Mouse (Mus musculus) urinary bladder, postnatal 25 days (tissue): ENCODE results near the gene Rapgef6.
"Not testable (repeated sequence)": the region's sequence is repeated elsewhere in the genome, so short reads cannot be mapped to it uniquely, and the experiment has no call there.

ENCODE experiments used
- DNase-seq: peaks from one replicate; pipeline ENCODE4 v3.0.0; 2022; ENCODE audit warnings: low spot score

The Rapgef6 gene

DNA sequence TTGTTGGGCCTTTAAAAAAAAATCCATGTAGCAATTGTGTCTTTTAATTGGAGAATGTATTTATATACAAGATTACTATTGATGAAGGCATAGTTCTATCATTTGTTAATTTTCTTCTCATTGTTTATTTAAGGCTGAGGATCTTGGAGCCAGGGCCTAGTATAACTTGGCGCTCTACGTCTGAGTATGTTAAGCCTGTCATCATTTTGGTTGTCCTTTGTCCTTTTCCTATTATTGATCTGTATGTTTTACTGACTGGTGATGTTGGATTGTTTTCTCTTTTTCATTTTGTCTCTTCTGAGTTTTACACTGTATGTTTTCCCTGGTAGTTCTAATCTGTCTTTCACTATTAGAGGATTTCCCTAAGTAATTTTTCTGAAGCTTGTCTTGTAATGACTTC lies 52.1 kb downstream of the Rapgef6 start:
- no peak for DNase-seq

DNA sequence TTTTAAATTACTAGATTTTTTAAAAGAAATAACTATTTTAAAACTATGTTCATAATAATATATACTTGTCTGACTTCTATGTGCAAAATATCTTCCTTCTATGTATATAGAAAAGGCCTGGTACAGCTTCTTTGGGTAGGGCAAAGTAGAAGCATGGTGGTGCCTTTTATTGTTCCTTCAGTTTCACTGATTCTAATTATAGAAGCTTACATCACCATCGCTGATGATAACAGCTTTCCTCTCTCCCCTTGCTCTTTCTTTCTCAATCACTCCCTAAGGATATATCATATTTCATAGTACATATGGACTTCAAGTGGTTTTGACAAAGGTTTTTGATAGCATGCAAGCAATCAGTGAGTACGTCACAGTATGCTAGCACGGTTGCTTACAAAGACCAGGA lies 69.9 kb downstream of the Rapgef6 start:
- DNase-seq: no peak

DNA sequence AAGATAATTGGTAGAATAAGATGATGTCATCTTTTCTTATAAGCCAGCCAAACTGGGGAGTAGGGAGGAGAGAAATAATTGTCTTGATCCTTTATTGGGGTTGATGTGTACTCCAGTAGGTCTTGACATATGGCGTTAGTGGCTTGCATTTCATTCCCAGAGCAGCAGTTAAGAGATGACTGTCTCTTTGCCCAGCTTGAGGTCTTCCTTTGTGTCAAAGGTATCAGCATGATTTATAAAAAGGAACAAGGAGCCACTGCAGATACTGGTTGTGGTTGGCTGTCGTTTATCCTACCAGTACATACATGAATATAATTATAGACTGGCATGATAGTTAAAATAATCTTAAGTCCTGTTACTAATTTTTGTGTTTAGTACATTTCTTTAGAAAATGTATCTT lies 71.4 kb downstream of the Rapgef6 start:
- no peak for DNase-seq

DNA sequence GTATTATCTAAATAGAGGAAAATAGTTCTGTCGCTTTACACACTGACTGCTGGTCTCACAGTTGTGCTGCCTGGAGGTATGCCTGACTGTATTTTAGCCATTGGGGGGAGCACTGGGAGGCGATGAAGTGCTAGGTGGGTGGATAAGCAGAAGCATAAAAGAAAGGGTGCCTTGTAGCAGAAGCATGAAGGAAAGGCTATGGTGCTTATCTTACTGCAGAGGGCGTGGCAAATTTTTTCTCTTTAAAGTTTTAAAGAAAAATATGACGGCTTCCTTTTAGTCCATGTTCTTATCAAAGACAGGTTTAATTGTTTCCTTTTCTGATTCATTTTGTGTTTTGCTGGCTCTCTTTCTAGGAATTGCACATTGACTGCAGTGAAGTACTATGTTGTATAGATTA lies 72.4 kb downstream of the Rapgef6 start:
- no peak for DNase-seq

DNA sequence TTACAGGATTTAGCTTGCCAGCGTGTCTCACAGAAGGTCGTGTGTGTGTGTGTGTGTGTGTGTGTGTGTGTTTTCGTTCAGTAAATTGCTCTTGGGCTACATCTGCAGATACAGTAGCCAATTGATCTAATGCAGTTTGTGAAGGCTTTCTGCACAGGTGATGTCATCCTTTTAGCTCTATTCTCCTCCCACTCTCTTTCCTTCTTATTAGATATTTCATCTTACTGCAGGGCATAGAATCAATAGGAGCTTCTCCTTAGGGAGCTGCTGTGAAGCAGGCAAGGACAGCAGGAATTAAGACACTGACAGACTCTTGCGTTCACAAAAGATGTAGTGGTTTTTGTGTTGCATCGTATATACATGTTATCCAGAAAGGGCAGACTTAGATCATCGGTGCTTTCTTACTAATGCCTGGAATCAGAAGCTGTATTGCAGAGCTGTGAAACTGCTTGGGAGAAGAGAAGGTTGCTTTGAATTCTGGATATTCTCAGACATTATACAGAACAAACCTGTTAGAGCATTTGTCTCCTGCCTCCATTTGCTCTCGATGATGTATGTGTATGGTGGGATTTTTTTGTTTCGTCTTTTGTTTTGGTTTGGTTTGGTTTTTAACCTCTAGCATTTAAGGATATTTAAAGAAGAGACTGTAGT lies 73.4 kb downstream of the Rapgef6 start:
- no peak for DNase-seq

DNA sequence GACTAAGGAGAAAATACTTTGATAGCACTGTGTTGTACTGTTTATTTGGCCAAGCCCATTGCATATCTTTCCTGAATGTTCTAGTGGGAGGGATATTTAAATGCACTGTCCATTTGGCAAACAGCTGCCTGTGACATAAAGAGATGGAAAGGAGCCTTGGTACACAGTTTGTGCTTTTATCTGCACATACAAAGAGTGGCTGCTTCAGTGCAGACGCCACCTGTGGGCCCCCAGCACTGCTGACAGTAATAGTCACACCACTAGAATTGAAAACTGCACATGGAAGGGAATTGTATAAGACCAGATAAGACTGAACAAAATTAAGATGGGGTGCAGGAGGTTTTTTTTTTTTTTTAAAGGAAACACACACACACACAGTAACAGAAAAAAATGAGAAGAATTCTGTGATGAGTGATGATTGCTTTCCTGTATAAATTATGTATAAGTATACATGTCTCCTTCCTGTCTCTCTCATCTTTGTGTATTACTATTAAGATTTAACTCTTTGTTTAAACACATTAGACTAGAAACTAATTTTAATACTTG lies 75.3 kb downstream of the Rapgef6 start:
- no peak for DNase-seq

DNA sequence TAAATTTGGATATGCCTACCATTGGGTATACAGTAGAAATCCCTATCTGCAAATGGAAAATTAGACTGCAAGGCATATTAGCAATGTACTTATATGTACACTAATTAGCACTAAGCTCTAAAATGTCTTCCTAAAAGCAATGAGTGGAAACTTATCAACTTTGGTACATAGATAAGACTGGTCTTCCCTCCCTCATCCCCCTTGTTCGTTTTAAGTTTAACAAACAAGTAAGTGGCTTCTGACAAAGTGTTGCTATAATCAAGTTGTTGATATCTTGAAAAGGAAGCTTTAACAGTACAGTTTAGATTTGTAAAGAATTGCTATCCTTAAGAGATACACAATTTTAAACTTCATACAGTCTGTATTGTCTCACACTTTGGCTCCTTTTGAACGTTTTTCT lies 78.5 kb downstream of the Rapgef6 start:
- DNase-seq: no peak

DNA sequence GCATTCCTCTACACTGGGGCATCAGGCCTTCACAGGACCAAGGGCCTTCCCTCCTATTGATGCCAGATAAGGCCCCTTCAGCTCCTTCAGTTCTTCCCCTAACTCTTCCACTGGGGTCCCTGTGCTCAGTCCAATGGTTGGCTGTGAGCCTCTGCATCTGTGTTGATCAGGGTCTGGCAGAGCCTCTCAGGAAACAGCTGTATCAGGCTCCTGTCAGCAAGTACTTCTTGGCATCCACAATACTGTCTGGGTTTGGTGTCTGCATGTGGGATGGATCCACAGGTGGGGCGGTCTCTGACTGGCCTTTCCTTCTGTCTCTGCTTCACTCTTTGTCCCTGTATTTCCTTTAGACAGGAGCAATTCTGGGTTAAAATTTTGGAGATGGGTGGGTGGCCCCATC lies 80.1 kb downstream of the Rapgef6 start:
- not testable (repeated sequence) for DNase-seq

DNA sequence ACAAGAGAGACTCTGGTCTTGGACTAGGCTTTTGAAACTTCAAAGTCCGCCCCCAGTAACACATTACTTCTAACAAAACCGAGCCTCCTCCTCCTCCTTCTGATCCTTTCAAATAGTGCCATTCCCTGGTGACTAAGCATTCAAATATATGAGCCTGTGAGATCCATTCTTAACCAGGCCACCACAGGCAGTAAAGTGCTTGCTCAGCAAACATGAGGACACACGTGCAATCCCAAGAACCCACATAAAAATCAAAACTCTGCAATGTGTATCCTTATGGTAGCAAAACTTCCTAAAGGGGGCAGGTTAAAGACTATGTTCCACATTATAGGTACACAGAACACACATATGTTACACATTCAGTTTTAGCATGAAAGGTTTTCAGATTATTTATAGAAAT lies 81.8 kb downstream of the Rapgef6 start:
- no peak for DNase-seq

DNA sequence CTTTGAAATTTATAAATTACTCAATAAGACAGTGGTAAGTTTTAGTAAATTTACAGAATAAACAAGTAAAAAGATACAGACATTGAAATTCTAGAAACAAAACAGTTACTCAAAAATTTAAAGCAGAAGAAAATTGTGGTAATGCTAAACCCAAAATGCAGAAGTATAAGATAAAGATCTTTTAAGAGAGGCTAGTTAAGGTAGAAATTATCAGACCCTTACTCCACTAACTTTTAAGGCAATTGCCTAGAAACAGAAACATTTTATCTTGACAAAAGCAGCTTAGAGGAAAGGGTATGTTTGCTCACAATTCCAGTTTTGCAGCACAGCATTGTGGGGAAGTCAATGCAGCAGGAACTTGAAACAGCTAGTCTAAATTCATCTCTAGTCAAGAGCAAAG lies 91.0 kb downstream of the Rapgef6 start:
- DNase-seq: no peak

DNA sequence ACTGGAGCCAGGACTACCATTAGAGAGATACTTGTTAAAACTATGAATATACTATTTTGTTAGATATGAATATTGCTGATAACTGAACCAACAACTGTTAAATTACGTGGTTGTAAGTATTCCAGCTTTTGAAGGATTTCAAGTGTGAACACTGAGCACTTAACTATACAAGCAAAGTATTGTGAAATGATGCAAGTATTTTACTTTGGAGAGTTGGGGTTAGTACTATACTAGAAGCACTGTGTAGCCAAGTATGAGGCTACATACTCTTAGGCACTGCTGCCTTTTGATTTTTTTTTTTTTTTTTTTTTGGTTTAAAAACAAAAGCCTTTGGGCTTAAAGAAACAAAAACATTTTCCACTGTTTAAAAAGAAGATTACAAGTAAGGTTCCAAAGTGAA lies 91.9 kb downstream of the Rapgef6 start:
- no peak for DNase-seq

DNA sequence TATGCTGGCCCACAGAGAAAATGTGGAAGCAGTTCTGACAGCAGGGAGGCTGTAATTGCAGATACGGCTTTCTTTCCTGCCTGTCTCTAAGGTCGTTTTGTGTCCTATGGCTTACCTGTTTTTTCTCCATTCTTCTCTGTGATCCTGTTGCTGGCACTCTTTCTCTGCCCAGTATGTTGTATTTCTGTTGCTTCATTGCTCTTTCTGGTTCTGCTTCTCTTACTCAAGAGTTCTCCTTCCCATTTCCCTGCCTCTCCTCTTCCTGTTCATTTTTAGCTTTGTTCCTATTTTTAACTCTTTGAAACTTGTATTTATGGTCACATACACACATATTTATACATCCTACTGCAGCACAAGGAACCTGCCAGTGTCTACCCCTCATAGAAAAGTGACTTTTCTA lies 96.2 kb downstream of the Rapgef6 start:
- DNase-seq: no peak

DNA sequence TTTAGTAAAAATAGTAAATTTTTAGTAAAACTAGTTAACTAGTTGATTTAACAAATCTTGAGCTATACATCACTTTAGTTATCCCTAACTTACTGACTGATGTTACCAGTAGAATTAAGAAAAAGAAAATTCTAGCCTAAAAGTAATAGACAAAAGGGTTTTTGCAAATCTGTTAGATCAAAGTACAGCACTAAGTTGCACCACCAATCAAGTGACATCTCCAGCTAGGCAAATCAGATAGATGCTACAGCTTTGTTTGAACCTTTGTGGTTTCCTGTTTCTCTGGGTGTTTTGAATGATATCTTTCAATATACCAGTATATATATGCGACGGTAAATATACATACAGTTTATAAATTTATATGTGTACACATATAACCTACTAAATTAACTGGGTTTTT lies 99.1 kb downstream of the Rapgef6 start:
- DNase-seq: no peak

DNA sequence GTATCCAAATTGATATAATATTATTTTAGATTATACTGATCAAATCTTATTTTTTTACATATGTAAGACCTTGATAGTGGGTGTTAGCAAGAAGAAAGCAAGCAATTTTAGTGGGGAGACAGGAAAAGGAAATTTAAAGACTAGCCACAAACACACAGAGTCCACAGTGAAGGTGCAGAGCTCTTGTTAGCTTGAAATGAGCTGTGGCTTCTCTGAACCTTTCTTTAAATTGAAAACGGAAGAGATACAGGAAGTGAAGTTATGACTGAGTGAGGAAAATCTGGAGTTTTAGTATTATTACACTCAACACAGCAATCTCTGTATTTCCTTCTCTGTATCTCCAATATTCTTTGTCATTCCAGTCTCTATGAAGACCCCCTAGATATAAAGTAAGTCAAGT lies 104.3 kb downstream of the Rapgef6 start:
- DNase-seq: no peak

DNA sequence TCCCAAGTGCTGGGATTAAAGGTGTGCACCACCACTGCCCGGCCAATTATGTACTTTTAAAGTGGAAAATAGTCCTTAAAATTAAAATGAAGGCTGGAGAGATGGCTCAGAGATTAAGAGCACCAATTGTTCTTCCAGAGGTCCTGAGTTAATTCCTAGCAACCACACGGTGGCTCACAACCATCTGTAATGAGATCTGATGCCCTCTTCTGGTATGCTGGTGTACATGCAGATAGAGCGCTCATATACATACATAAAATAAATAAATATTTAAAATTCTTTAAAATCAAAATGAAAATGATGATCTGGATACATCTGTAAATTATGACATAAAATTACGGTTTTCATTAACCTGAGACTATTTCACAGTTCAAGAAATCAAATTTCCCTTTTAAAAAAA lies 123.8 kb downstream of the Rapgef6 start:
- DNase-seq: no peak

DNA sequence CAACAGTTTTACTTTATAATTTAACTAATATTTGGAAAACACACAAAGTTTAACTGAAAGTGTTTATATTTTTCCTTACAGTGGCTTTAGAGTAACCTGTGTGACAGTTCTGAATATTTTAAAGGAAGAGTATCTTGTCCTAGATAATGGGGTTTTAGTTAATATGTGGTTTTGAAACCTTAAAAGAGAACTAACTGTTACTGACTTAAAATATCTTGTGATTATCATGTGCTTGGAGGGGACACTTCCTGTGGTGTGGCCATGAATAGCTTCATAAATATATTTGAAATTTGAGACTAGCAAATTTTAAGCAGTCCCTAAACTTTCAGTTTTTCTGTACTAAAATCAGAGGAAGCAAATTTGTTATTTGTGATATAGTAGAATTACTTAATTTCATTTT lies 125.9 kb downstream of the Rapgef6 start:
- no peak for DNase-seq

DNA sequence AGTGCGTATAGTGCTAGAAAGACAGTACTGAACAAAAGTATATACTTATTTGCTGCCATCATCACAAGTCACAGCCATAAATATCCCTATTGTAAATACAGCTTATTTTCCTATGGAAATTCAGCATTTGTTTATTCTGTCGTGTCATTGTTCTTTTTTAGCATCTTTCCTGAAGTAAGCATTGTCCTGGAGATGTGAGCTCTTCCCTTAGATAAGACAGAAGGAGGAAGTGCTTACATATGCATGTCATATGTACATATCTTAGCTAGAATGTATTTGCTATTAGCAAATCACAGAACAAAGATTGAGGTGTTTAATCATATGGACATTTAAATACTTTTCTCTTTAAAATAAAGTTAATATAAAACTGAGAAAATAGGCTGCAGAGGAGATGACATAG lies 132.8 kb downstream of the Rapgef6 start:
- no peak for DNase-seq

DNA sequence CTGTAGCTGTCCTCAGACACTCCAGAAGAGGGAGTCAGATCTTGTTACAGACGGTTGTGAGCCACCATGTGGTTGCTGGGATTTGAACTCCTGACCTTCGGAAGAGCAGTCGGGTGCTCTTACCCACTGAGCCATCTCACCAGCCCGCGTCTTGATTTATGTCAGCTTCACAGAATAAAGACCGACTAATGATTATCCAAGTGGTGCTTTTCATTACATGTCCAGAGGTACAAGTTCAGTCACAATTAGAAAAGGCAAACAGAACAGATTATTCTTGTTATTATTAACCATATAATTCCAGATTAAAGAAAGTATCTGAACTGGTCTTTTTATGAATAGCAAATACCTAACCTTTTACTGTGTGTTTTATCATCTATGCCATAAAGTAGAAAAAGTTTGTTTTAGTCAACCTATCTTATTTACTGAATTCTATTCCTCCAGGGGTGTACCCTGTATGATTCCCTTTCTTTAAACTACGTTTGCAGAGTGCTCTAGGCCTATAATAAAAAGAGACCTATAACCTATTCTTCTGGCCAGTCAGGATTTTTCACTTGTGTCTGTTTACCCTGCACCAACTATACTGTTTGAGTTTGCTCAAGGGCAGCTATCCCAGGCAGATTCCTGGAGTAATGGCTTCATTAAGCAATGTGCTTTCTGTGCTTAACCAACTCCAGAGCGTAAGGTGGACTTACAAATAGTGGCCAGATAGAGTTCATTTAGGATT lies 151.1 kb downstream of the Rapgef6 start:
- no peak for DNase-seq

DNA sequence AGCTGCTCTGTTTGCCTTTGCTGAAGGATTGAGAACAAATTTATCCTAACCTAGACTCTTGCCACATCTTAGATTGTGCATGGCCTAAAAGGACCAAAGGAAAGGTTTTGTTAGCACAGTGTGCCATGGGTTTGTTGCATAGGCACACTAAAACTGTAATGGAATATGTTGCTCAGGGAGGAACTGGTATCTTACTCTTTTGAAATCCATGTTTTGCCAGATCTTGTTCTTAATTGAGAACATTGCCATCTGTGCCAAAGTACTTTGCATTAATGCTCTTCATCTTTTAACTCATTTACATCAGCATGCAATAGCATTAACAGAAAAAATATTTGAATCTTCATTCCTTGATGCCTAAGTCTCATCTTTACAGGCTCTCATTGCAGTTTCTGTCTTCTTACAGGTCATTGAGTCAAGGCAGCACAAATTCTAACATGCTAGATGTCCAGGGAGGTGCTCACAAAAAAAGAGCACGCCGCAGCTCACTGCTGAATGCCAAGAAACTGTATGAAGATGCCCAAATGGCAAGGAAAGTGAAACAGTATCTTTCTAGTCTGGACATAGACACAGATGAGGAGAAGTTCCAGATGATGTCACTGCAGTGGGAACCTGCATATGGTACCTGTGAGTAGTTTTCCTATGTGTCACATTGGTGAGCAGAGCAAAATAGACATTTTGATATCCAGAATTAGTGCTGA lies 153.3 kb downstream of the Rapgef6 start:
- DNase-seq: no peak

DNA sequence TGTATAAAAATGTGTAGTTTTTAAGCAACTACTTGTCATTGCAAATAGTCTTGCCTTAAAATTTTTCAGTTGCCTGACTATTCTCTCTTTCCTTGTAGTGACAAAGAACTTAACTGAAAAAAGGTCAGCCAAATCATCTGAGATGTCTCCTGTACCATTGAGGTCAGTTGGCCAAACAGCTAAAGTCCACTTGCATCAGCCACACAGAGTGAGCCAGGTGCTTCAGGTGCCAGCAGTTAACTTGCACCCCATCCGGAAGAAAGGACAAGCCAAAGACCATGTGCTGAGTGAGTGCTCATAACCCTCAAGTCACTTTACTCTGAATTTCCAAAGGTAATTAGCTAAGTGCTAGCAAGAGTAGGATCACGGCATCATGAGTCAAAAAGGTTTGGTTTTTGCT lies 156.5 kb downstream of the Rapgef6 start:
- no peak for DNase-seq

DNA sequence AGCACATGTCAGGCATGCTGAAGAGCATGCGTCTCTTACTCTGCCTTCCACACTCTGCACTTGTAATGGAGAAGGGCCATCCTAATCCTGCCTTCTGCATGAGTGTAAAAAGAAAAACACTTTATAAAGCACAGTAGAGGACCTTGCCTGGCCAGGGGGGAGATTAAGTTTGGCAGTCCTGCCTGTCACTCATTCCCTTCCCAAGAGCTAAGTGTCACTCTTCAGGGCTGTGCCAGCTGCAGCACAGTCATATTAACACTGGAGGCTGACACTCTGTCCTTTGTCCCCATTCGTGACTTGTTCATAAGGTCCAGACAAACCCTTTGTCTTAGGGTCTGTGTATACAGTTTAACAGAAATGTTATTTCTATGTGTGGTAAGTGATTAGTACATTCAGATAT lies 162.2 kb downstream of the Rapgef6 start:
- no peak for DNase-seq

DNA sequence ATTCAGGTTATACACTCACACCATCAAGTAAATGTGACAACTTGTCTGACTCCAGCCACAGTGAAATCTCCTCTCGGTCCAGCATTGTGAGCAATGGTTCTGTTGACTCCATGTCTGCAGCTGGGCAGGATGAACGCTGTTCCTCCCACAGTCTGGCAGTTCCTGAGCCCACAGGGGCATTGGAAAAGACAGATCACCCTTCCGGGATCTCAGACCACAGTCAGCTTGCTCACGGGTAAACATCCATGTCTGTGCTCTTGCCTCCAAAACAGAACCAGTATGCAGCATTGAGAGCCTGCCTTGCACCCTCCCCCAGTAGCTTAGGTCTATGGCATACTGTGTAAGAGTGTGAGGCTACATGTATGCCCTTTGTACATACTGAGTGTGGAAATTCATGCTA lies 167.5 kb downstream of the Rapgef6 start:
- DNase-seq: no peak

DNA sequence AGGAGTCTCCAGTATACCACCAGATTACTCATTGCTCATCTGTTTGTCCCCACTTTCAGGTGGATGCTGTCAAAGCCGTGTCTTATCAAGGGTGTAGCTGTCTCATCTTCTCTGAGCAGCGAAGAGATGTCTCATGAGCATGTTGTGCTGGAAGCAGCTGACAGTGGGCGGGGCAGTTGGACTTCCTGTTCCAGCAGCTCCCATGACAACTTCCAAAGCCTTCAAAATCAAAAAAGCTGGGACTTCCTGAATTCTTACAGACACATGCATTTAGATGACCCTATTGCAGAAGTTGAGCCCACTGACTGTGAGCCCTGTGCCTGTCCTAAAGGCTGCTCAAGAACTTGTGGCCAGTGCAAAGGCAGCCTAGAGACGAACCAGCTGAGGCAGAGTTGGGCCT lies 168.5 kb downstream of the Rapgef6 start:
- DNase-seq: no peak
